Mouse (Mus musculus): ENCODE data around the gene Ankrd61.

- no peak for TF ChIP-seq CTCF (IDR thresholded peaks at IDR 0.05; ENCODE audit: low read depth, low read length)
- no peak for TF ChIP-seq POLR2A (IDR thresholded peaks at IDR 0.05; ENCODE audit: insufficient read depth, low read length)
- TF ChIP-seq EP300 (IDR thresholded peaks at IDR 0.05; ENCODE audit: insufficient read depth, low read depth, low read length): no peak
Observed at GRCm38 (mm10) chr5:143893396-143893795, 4.1 kb downstream of the Ankrd61 start.

Measured in ES-Bruce4 (cell line).